Mouse (Mus musculus): ENCODE data around the gene Ppp2r2c.

DNA sequence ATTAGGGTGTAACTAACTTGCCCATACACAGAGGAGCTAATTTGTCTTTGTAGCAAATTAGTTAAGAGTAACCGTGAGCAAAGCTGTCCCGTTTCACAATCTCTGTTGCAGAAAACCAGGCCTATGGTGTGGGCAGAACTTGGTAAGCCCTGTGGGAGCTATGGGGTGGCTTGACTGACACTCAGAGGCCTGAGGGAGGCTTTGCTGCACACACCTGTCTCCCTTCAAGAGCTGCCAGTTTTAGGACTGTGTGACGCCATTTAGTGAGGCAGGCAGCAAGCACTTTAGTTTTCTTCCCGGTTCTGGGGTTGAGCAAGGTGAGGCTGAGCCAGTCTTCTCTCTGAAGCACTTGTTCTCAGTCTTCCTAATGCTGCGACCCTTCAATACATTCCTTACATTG lies 17.3 kb downstream of the Ppp2r2c start:
- no peak for TF ChIP-seq POLR2A (IDR thresholded peaks at IDR 0.05; ENCODE audit: borderline replicate concordance, insufficient read depth, low read length)
- no peak for TF ChIP-seq CTCF (IDR thresholded peaks at IDR 0.05; ENCODE audit: borderline replicate concordance, insufficient read depth, low read depth, low read length)
